Mouse (Mus musculus): Measurements from ENCODE around the gene Cyp26c1.

Cyp26c1 gene

DNA sequence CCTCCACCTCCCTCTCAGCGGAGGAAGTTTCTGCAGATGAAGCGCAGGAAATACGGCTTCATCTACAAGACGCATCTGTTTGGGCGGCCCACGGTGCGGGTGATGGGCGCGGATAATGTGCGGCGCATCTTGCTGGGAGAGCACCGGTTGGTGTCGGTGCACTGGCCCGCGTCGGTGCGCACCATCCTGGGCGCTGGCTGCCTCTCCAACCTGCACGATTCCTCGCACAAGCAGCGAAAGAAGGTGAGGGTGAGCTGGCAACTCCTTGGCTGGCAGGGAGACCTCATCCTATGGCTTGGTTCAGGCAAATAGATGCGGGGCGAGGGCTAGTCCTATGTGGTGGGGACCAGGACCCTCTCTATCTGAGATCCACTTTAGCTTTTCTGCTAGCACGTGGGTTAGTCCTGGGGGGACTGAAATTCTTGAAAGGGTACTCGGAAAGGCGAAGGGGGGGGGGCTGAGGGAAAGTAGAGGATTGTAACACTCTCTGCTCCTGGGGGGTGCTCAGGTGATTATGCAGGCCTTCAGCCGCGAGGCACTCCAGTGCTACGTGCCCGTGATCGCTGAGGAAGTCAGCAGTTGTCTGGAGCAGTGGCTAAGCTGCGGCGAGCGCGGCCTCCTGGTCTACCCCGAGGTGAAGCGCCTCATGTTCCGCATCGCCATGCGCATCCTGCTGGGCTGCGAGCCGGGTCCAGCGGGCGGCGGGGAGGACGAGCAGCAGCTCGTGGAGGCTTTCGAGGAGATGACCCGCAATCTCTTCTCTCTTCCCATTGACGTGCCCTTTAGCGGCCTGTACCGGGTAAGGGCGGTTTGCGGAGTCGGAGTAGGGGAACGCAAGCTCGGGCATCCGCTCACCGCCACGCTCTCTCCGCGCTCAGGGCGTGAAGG lies 13.1 kb downstream of the Cyp26c1 start:
- DNase-seq (ENCODE audit: low spot score in 2 of 2) = no peak

- no peak for DNase-seq (ENCODE audit: low spot score in 2 of 2)
These were observed 14.3 kb downstream of the Cyp26c1 start for GRCm38 (mm10) chr19:37699711-37700110.

- no peak for DNase-seq (ENCODE audit: low spot score in 2 of 2)
These were observed 17.1 kb downstream of the Cyp26c1 start for GRCm38 (mm10) chr19:37702377-37703076.

DNA sequence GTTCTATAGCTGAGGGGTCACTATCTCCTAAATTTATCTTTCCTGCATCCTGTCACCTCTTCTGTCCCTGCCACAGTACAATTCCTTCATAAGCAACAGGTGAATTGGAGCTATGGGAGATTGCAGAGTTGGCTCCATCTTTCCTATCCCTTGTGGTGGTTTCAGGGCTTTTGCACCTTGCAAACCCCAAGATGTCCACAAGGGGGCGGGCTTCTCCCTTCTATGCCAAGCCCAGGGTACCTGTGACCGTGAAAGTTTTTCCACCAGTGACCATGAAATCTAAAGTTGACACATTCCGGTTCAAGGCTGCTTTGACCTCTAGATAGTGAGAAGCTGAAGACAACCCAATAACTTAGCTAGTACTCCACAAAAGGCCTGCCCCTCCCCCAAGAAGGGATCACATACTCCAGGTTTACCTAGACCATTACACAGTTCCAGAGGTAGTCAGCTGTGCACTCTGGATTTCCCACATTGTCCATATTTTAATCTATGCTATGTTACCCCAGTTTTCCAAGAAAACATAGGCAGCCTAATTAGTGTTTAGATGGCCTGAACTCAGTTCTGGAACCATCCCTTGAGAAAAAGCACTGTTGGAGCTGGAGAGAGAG lies 18.6 kb downstream of the Cyp26c1 start:
- peak; percentile 35 to 59 for DNase-seq (ENCODE audit: low spot score in 2 of 2)

DNA sequence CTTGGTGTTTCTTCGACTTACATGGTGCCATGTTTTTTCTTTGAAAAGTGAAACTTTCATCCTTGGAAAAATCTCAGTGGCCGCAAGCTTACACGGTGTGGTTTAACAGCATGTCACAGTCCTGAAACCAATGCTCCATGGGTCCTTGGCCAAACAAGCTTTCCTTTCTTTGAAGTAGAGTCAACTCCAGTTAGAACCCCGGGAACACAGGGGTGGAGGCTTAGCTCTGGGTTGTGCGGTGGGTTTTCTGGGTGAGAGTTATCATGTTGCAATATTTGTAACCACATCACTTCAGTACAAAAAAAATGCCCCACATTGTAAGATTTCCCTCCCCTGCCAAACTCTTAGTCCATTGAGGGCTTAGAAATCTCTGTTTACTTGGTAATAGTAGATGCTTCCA lies 20.3 kb downstream of the Cyp26c1 start:
- DNase-seq (ENCODE audit: low spot score in 2 of 2) = no peak

- DNase-seq (ENCODE audit: low spot score in 2 of 2) = no peak
These were observed 29.3 kb downstream of the Cyp26c1 start for GRCm38 (mm10) chr19:37714681-37715080.

- DNase-seq (ENCODE audit: low spot score in 2 of 2) = no peak
These were observed 30.6 kb downstream of the Cyp26c1 start for GRCm38 (mm10) chr19:37715980-37716379.

DNA sequence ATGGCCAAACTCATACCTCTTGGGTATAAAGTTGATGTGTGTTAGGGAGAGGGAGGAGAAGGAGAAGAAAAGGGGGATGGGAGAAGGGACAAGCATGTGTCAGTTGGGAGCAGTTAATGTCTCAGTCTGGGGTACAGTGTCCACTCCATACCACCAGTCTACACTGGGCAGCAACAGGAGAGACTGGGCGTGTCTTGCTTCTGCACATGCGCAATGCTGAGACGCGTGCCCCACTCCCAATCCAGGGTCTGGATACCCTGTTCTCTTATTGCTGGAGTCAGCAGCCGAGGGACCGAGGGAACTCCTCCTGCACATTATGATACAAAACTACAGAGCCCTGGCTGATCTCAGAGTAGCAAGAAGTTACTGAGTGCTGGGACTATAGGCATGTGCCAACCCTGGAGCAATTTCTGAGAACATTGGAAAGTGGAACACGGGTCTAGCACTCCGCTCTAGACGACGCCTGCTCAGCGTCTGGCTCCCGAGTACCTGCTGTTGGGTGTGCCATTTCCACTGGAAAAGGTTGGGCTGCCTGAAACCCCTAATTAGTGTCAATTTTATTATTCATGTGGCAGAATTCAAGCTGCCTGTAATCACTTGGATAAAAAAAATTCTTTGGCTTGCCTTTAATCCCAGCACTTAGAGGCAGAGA lies 31.3 kb downstream of the Cyp26c1 start:
- no peak for DNase-seq (ENCODE audit: low spot score in 2 of 2)

DNA sequence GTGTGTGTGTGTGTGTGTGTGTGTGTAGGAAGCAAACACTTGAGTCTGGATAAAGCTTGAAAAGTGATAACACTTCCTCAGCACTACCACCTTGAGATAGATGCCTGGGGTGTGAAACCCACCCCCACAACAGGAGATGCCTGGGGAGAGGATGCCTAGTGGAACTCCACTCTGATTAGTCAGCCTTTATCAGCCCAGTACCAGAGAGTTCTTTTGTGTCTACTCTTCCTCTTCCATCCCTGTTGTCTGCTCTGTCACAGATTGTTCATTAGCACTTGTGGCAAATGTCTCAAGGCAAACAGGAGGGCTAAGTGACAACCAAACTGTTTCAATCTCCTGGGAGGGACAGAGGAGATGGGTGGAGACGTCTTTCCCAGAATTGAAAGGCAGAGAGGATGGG lies 33.8 kb downstream of the Cyp26c1 start:
- DNase-seq (ENCODE audit: low spot score in 2 of 2) = no peak

DNA sequence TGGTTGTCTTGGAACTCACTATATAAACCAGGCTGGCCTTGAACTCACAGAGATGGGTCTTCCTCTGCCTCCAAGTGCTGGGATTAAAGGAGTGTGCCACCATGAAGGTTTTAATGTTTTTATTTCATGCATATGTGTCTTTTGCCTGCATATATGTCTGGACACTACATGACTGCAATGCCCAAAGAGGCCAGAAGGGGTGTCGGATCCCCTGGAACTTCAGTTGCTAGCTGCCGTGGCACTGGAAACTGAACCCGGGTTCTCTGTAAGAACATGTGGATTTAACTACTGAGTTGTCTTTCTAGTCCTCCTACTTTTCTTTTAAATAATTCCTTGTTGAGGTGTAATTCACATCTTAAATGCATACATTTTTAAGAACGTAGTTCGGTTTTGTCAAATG lies 39.2 kb downstream of the Cyp26c1 start:
- no peak for DNase-seq (ENCODE audit: low spot score in 2 of 2)

DNA sequence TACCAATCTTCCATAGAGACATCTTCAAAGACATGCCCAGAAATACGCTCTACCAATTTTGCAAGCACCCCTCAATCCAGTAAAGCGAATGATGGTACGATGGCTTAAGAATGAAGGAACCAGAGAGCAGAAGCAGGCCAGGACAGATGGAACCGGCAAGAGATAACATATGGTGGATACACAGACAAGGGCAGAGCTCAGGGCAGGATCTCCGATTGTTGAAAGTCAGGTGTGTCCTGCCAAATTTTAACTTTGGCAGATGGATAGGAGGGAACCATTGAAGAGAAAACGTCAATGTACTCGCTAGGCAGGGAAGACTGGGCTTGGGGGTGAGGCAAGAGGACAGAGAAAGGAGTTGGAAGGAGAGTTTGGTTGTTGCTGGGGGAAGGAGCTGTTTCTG lies 41.2 kb downstream of the Cyp26c1 start:
- DNase-seq (ENCODE audit: low spot score in 2 of 2) = no peak

DNA sequence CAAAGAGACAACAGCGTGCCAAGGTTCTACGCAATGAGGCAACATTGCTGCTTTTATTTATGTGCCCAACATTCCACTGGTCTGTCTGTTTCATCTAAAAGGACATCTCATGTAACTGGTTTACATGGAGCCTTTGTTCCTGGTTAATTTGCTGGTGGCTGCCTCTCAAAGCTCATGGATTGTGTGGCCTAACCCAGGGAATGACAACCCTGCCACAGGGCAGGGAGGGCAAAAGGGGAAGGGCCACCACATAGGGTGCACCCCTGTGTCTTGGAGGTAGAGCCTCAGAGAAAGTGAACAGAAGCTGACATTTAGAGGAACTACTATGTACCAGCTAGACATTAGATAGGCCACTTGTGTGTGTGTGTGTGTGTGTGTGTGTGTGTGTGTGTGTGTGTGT lies 42.0 kb downstream of the Cyp26c1 start:
- no peak for DNase-seq (ENCODE audit: low spot score in 2 of 2)

DNA sequence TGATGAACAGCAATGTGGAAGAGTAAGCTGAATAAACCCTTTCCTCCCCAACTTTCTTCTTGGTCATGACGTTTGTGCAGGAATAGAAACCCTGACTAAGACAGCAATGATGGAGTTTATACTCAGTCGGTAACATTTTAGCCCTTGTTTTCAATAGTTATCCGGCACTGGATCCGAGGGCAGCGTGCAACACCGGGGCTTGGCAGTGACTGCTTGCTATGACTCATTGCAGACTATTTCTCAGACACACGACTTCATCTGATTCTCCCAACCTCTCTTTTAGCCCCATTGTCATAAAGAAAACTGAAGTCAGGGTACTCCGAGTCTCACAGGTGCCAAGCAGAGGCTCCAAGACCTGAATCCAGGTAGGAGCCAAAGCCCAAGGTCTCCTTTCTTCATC lies 50.0 kb downstream of the Cyp26c1 start:
- no peak for DNase-seq (ENCODE audit: low spot score in 2 of 2)

- no peak for DNase-seq (ENCODE audit: low spot score in 2 of 2)
These were observed 53.2 kb downstream of the Cyp26c1 start for GRCm38 (mm10) chr19:37738575-37738974.

DNA sequence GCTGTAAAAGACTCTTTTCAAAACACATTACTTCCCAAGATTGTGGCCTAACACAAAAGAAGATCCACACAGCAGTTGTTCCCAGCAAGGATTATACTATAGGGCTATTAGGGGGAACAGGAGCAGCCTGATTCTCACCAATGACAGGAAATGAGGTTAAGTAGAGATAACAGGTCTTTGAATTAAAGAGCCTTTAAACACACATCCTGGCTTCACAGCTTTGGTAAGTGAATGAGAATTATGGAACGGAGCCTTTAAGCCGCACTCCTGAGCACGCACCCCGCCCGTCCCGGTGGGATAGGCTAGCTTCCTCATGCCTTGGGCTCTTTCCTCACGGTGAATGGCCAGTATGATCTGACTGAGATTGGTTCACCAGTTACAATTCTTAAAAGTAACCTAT lies 54.7 kb downstream of the Cyp26c1 start:
- no peak for DNase-seq (ENCODE audit: low spot score in 2 of 2)
